Mouse (Mus musculus): ENCODE data around the gene Sf1. TPM values are rescaled to one million over a fixed set of nuclear protein-coding genes. Genes with fewer than 3 reads are reported as not detected.
A peak's percentile ranks its signal among the peaks of the same experiment; 100 is the strongest.

The Sf1 gene
- polyA plus RNA-seq, 1 experiment from 2014 or later: 194 TPM

- no peak overlapping the region for H3K27ac ChIP-seq (replicated peaks)
- no peaks in the 10 kb centered on the region for H3K36me3 ChIP-seq
- no peak overlapping the region for H3K4me3 ChIP-seq
- H3K9me3 ChIP-seq (replicated peaks): no peaks in the 10 kb centered on the region
- H3K27me3 ChIP-seq (ENCODE audit: low read depth, poor library complexity, severe bottlenecking): peaks cover 97% of the 10 kb centered on the region
- H3K4me1 ChIP-seq: peaks cover 65% of the 10 kb centered on the region
- DNase-seq (ENCODE audit: low spot score): no peak
- WGBS: 91% methylated on average over 16 of the region's 16 CpGs
These were observed 59.8 kb downstream of the Sf1 start for GRCm38 (mm10) chr19:6423241-6423640.

DNA sequence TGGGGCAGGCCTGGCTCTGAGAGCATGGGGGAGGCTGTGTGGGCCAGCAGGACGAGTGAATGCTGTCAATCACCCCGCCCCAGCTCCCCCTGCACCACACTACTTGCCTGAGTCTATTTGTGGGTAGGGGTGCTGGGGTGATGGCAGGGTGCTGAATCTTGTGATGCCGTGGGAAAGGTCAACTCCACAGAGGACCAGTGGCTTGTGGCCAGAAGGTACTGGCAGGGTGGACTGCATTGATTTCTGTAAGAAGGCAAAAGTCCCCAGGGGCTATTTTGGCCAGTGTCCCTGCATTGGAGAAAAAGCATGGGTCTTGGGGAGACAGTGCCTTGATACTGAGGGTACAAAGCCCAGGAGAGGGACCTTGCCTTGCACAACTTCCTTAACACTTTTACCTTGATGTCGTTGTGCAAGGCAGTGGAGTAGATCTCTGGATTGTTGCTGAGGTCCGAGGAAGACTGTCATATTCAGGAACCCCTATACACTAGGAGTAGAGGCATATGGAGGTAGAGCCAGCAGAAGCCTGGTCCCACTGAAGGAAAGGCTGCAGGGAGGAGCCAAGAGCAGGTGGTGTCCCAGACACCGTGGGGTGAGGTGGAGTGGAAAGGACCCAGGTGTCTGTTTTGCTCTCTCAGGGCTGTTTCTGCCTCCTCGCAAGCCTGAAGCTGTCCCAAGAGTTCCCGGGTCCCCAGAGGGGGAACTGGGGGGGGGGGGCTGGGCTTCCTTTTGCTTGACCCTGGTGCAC, 60.8 kb downstream of the Sf1 start:
- no peak for DNase-seq (ENCODE audit: low spot score)
- no peaks in the 10 kb centered on the region for H3K36me3 ChIP-seq
- 61% methylated on average over 7 of the region's 8 CpGs for WGBS
- H3K4me1 ChIP-seq: peaks cover 64% of the 10 kb centered on the region
- no peak overlapping the region for H3K4me3 ChIP-seq
- H3K27ac ChIP-seq (replicated peaks): no peak overlapping the region
- H3K27me3 ChIP-seq (ENCODE audit: low read depth, poor library complexity, severe bottlenecking): peaks cover 100% of the 10 kb centered on the region
- H3K9me3 ChIP-seq (replicated peaks): no peaks in the 10 kb centered on the region

- Histone ChIP-seq H3K36me3 (no peaks in the 10 kb centered on the region), H3K4me3 (no peak overlapping the region), H3K9me3 (replicated peaks) (no peaks in the 10 kb centered on the region), H3K27me3 (ENCODE audit: low read depth, poor library complexity, severe bottlenecking) (peaks cover 100% of the 10 kb centered on the region), H3K4me1 (peaks cover 52% of the 10 kb centered on the region), H3K27ac (replicated peaks) (no peak overlapping the region)
- DNase-seq (ENCODE audit: low spot score): no peak
- 57% methylated on average over 5 of the region's 5 CpGs for WGBS
These were observed 62.1 kb downstream of the Sf1 start for GRCm38 (mm10) chr19:6425595-6425994.

DNA sequence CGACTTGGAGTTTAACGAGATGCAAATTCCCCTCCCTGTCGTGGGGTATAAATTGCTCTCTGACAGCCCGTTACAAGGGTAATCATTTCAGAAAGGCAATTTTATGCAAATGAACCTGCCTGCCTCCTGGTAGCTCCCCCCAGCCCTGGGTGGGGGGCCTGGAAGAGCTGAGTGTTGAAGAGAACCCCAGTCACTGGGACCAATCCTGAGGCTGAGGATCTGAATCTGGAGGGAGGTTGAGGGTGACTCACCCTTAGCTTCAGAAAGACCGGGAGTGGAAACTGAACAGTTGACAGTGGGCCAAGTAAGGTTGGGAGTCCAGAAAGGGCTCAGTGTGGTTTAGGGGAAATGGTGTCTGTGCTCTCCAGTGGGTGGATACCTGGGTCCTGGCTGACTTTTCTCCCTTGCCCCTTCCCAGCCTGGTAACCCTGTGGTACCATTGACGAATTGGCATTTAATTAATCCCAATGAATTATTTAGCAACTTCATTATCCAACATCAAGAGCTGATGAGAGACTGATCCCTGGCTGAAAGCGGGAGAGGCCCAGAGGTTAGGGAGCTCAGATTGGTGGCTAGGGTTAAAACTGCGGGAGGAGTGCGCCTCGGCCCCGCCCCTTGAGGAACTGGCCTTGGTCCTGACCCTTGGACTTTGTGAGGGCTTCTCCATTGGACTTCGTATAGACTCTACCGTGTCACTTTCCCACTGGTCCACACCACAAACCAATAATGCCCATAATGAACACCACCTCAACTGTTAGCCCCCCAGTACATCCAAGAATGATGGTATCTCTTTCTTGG, 63.4 kb downstream of the Sf1 start:
- peaks cover 50% of the 10 kb centered on the region for H3K4me1 ChIP-seq
- no peak overlapping the region for H3K27ac ChIP-seq (replicated peaks)
- no peak overlapping the region for H3K4me3 ChIP-seq
- peaks cover 97% of the 10 kb centered on the region for H3K27me3 ChIP-seq (ENCODE audit: low read depth, poor library complexity, severe bottlenecking)
- peak; percentile 70 for DNase-seq (ENCODE audit: low spot score)
- 23% methylated on average over 13 of the region's 13 CpGs for WGBS
- no peaks in the 10 kb centered on the region for H3K36me3 ChIP-seq
- no peaks in the 10 kb centered on the region for H3K9me3 ChIP-seq (replicated peaks)

Small RNAs within 50 kb of the gene (microRNA-seq; reads per million reads assigned to microRNA genes)
- gene Mir6989: not detected

Other genes with a start within 250 kb of the Sf1 start
- gene Sac3d1, start 245.0 kb upstream of the Sf1 start, polyA plus RNA-seq (2016; fragmentation: Nextera tagmentation; extraction: Ambion mirVana): 61.8 and 70.0 TPM in 2 replicates
- 24.0 and 28.9 TPM in 2 replicates for gene Snx15, start 235.4 kb upstream of the Sf1 start, polyA plus RNA-seq (2016; fragmentation: Nextera tagmentation; extraction: Ambion mirVana)
- not detected in 2 replicates for gene Batf2, start 222.7 kb upstream of the Sf1 start, polyA plus RNA-seq (2016; fragmentation: Nextera tagmentation; extraction: Ambion mirVana)
- gene Arl2, start 222.1 kb upstream of the Sf1 start, polyA plus RNA-seq (2016; fragmentation: Nextera tagmentation; extraction: Ambion mirVana): 118 and 124 TPM in 2 replicates
- gene Majin, start 179.3 kb upstream of the Sf1 start, polyA plus RNA-seq (2016; fragmentation: Nextera tagmentation; extraction: Ambion mirVana): not detected in 2 replicates
- not detected in 2 replicates for gene Gpha2, start 137.3 kb upstream of the Sf1 start, polyA plus RNA-seq (2016; fragmentation: Nextera tagmentation; extraction: Ambion mirVana)
- gene Ppp2r5b, start 127.8 kb upstream of the Sf1 start, polyA plus RNA-seq (2016; fragmentation: Nextera tagmentation; extraction: Ambion mirVana): 31.7 and 42.8 TPM in 2 replicates
- 10.1 and 13.4 TPM in 2 replicates for gene Atg2a, start 122.0 kb upstream of the Sf1 start, polyA plus RNA-seq (2016; fragmentation: Nextera tagmentation; extraction: Ambion mirVana)
- 81.6 and 93.5 TPM in 2 replicates for gene Ehd1, start 87.0 kb upstream of the Sf1 start, polyA plus RNA-seq (2016; fragmentation: Nextera tagmentation; extraction: Ambion mirVana)
- gene Cdc42bpg, start 57.2 kb upstream of the Sf1 start, polyA plus RNA-seq (2016; fragmentation: Nextera tagmentation; extraction: Ambion mirVana): 0.11 and 0.15 TPM in 2 replicates
- 124 and 128 TPM in 2 replicates for gene Men1, start 28.7 kb upstream of the Sf1 start, polyA plus RNA-seq (2016; fragmentation: Nextera tagmentation; extraction: Ambion mirVana)
- gene Map4k2, start 22.6 kb upstream of the Sf1 start, polyA plus RNA-seq (2016; fragmentation: Nextera tagmentation; extraction: Ambion mirVana): 11.3 and 13.8 TPM in 2 replicates
- gene Pygm, start 20.7 kb downstream of the Sf1 start, polyA plus RNA-seq (2016; fragmentation: Nextera tagmentation; extraction: Ambion mirVana): 2.1 and 2.7 TPM in 2 replicates
- 13.5 and 16.3 TPM in 2 replicates for gene Rasgrp2, start 35.6 kb downstream of the Sf1 start, polyA plus RNA-seq (2016; fragmentation: Nextera tagmentation; extraction: Ambion mirVana)
- 5.1 and 7.2 TPM in 2 replicates for gene Nrxn2, start 55.0 kb downstream of the Sf1 start, polyA plus RNA-seq (2016; fragmentation: Nextera tagmentation; extraction: Ambion mirVana)
- not detected in 2 replicates for gene Slc22a12, start 179.3 kb downstream of the Sf1 start, polyA plus RNA-seq (2016; fragmentation: Nextera tagmentation; extraction: Ambion mirVana)

Data from midbrain, embryonic 10.5 days (tissue).